Mouse (Mus musculus) olfactory bulb, adult 2 months (tissue): ENCODE results near the gene A530084C06Rik.

Experiments used
- CTCF ChIP-seq: fragments of 200-500 bp; IDR thresholded peaks from 2 replicates; pipeline ENCODE4 v1.5.1; 2012; ENCODE audit warnings: low read depth, mild to moderate bottlenecking, low read length, moderate library complexity; ENCODE audit not compliant: insufficient read depth
- POLR2A ChIP-seq: fragments of 200-500 bp; IDR thresholded peaks from 2 replicates; pipeline ENCODE4 v1.6.1; 2012; ENCODE audit warnings: mild to moderate bottlenecking, low read depth, low read length, moderate library complexity; ENCODE audit not compliant: insufficient read depth

GRCm38 (mm10) chr13:31567617-31568294 lies 8.6 kb upstream of the A530084C06Rik start:
- no peak for TF ChIP-seq POLR2A
- TF ChIP-seq CTCF: no peak
